Mouse (Mus musculus) bone marrow macrophage, adult 2 months (primary cell): ENCODE measurements at regions not wholly inside any gene's neighbourhood (a gene's known extent, or its start where the extent isn't known, plus 50 kb on each side); places are given as distances from the start of the nearest gene placed in this dataset.

ENCODE experiments used
- CTCF ChIP-seq: IDR thresholded peaks from 2 replicates; pipeline ENCODE4 v1.5.1; 2012; ENCODE audit warnings: low read depth, mild to moderate bottlenecking, low read length, moderate library complexity
- POLR2A ChIP-seq: IDR thresholded peaks from 2 replicates; pipeline ENCODE4 v1.6.1; 2012; ENCODE audit warnings: mild to moderate bottlenecking, low read depth, low read length, borderline replicate concordance

DNA sequence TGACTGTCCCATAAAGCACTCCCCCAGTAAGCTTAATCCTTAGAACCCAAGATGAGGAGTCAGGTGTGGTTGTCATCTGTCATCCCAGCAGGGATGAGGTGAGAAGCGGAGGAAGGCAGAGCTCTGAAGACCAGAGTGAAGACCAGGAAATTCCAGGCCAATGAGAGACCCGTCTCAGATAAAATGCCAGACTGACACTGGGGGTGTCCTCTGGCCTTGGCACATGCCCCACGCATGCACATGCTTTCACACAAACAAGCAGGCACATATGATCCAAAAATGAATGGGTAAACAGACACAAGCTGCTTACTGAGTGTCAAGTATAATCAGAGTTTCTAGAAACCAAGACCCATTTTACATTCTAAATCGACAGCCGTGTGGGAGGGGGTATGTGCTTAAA lies 75.3 kb upstream of the Ercc4 start:
- no peak for TF ChIP-seq CTCF
- no peak for TF ChIP-seq POLR2A
